Mouse (Mus musculus) c-Kit-negative CD71-positive TER-119-positive erythroid progenitor cells, embryonic 14.5 days (primary cell): Measurements from ENCODE around the gene Tor4a.

Experiments used
- DNase-seq: peaks from one replicate; pipeline ENCODE4 v3.0.0-alpha.2; 2013; ENCODE audit warnings: low read depth, low spot score

Gene Tor4a

GRCm38 (mm10) chr2:25225811-25226379 lies 29.2 kb upstream of the Tor4a start:
- DNase-seq, result no peak

- DNase-seq, result peak; percentile 98
Observed at GRCm38 (mm10) chr2:25224766-25225752, 28.4 kb upstream of the Tor4a start.

DNA sequence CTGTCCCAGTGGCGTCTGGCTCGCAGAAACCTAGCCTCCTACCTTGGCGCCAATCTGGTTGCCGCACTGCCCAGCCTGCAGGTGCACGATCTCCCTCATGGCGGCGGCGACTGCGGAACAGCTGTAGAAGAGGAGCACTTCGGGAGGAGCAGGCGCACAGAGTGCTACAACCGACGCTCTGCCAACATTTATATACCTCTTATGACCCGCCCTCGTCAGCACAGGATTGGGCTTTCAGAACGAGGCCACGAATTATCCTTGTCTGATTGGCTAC lies 27.7 kb upstream of the Tor4a start, which contains the start of gene Tubb4b:
TSS of gene Tubb4b (minus strand) at position 211 of the 274 bp plus-strand sequence.
- no peak for DNase-seq

DNA sequence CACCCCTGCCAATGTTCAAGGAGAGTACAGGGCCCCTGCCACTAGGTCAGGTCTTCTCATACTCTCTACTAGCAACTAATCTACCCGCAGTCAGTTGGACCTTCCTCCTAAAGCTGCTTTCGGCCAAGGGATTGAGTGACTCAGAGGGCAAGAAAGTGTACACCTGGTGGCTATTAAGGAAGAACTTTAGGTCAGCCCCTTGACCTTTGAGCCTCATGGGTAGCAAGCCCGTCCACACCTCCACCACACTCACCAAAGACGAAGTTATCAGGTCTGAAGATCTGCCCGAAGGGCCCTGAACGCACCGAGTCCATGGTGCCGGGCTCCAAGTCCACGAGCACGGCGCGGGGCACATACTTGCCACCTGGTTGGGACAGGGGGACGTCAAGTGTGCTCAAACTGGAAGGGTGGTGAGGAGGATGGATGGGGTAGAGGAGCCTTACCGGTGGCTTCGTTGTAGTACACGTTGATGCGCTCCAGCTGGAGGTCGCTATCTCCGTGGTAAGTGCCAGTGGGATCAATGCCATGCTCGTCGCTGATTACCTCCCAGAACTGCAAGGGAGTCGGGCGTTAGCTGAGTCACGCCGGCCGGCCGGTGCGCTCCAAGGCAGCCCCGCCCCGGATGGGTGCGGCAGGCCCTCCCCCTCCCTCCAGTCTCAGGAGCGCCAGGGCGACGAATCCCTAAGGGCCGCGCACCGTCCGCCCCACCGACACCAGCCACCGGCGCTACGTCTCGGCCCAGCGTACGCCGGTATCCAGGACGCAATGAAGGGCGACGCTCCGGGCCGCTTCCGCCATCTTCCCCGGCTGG lies 27.2 kb upstream of the Tor4a start:
- peak; percentile 86 for DNase-seq

- DNase-seq, result no peak
Observed at GRCm38 (mm10) chr2:25221331-25221772, 24.7 kb upstream of the Tor4a start.

GRCm38 (mm10) chr2:25218445-25218844 lies 21.8 kb upstream of the Tor4a start, which contains the start of gene Fam166a:
Gene Fam166a (plus strand): TSS chr2:25218745.
- no peak for DNase-seq

GRCm38 (mm10) chr2:25217666-25218065 lies 21.0 kb upstream of the Tor4a start:
- no peak for DNase-seq

DNA sequence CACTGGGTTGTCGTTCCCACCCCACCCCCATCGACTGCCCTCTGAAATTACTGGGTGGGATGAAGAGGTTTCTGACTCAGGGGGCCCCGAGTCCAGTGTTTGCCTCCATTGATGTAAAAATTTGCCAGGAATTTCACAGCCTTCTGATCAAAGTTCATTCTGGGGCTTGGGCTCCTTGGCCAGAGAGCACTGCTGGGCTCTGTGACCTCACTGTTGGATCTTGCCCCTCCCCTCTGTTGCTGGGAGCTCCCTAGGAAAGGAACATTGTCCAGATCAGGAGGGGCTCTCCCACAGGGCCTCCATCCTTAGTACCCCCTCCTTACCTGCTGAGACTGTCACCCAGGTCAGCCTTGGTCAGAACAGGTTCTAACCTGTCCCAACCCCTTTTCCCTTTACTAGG lies 17.8 kb upstream of the Tor4a start, which contains the start of gene Stpg3:
TSS of gene Stpg3 (minus strand) at position 194 of the 400 bp plus-strand sequence.
- no peak for DNase-seq

DNA sequence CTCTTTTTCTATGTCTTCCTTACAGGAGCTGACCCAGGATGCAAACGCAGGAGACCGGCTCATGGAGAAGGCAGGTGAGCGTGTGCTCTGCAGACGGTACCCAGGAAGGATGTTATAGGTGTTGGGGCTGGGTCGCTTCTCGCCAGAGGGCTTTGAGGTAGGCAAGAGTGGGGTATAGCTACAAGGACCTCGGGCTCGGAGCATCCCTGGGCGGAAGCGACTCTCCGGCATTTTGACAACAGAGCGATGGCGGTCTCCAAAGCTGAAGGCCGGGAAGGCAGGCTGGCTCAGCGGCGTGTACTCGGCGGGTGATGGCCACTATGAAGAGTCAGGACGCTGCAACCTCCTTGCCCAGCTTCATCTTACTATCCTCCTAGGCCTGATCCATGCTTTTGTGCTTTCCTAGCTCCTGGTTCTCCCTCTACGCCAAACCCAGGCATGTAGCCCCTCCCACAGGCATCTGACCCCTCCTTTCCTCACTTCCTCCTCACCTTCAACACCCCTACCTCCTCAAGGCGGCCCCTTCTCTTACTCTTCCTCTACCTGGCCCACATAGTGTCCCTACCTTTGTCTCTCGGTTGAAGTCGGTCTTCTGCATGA lies 16.7 kb upstream of the Tor4a start:
- no peak for DNase-seq

DNA sequence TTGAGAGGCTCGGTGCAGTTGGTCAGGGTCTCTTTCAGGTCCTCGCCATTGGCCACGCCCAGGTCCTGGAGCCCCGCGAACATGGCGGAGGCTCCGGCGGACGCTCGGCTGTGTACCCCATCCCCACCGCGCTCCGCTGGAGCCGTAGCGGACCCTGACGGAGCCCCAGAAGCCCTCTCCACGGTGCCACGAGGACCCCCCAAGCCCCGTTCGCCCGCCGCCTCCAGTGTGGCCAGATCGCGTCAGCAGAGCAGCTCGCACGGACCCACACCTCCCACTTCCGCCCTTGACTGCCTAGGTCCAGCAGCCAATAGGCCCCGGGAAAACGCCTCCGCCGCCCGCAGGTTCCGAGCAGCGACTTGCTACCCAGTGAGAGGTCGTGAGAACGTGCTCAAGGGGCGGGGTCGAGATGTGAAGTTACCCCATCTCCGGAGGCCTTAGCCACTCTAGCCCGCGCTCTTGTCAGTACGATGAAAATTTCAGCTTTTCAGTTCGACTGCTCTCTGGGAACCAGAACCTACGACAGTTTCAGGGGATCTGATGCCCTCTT lies 14.5 kb upstream of the Tor4a start, which contains the start of gene Nelfb:
TSS of gene Nelfb (minus strand) at position 369 of the 550 bp plus-strand sequence.
- DNase-seq, result peak; percentile 64

- DNase-seq, result no peak
Observed at GRCm38 (mm10) chr2:25210686-25211085, 14.0 kb upstream of the Tor4a start.

DNA sequence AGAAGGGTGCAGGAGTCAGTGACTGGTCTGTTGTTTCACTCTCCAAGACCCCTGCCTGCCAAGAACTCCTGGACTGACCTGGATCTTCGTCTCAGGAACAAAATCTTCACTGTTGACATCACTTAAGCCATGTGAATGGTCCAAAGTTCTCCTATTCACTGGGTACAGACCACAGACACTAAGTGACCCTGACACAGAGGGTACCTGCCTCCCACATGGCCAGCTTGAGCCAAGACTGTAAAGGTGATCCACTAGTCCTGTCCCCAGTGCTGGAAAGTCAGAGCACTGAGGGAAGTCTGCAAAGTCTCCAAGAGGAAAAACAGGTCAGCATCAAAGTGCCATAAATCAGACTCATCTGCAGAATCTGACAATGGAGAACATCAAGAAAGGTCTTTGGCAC lies 10.9 kb upstream of the Tor4a start:
- no peak for DNase-seq

- no peak for DNase-seq
Observed at GRCm38 (mm10) chr2:25203631-25204214, 7.0 kb upstream of the Tor4a start.

DNA sequence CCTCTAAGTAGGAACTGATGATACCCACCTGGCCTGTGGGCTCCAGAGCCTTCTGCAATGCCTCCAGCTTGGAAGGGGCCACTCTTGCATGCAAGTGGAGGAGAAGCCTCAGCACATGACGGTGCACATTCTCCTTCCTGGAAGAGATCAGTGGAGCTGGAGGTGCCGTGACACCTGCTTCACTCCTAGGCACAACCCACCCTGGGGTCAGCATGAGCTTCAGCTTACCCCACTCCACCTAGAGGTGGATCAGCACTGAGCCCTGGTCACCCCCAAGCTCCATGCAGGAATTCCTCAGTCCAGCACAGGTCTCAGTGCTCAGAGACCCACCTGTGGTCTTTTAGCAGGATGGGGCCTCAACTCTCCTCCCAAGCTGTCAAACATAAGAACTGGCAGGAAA lies 3.9 kb upstream of the Tor4a start:
- no peak for DNase-seq

DNA sequence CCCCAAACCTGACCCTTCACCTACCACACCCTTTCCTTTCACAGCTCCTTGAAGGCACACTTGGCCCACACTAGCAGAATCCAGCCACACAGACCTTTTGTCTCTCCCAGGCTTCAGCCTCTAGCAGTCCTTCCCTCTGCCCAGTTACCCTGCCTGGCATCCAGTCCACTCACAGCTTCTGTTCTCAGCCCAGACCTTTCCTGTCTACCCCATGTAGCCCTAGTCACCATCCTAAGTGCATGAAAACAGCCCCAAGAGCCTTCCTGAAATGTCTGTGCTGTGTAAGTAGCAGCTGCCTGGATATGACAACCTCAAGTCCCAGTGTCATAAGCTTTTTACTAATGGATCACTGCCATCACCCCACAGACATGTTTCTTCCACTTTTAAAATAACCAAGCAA lies 1.3 kb upstream of the Tor4a start:
- DNase-seq, result no peak

DNA sequence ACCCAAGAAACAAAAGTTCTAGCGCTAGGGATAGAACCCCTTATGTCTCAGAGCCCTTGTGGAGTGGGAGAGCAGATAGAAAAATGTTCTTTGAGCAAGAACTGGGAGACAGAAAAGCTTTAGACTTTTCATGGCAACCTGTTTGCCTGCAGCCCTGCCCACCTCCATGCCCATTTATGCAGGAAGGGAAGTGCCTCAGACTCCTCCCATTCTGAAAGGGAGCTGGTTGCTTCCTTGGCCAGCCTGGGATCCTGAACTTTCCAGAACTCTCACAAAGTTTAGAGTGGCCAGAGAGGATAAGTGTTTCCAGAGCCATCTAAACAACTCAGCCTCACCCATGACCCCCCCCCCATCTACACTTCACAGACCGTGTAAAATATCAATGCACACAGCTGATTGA lies 505 bp upstream of the Tor4a start:
- DNase-seq, result no peak

- DNase-seq, result no peak
Observed at GRCm38 (mm10) chr2:25195211-25196156, 1.2 kb downstream of the Tor4a start.

DNA sequence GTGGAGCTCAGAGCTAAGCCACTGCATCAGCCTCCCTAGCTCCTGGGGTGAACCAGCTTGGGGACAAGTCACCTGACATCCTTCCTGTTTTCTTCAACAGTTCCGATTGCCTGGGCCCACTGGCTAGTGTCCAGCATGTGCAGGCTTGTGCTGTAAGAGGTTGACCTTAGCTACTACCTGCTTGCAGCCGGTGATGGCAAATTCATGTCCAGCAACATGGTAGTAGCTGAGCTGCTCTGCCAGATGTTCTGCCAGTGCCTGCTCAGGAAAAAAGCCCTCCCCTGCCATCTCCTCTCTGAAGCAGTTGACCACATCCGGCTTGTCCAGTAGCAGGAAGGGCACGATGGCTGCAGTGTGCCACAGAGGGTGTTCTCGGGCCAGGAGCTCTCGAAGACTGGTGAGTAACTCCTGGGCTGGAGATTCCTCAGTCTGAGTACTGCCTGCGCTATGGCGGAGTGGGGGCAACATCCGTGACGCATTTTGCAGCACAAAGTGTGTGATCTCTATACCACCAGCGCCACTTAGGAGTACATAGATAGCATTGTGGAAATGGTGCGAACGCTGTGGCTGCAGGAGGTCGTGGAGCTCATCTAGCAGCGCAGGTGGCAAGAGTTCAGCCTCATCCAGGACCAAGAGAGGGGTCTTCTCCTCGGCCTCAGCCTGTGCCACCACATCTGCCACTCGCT lies 2.1 kb downstream of the Tor4a start:
- DNase-seq, result no peak

DNA sequence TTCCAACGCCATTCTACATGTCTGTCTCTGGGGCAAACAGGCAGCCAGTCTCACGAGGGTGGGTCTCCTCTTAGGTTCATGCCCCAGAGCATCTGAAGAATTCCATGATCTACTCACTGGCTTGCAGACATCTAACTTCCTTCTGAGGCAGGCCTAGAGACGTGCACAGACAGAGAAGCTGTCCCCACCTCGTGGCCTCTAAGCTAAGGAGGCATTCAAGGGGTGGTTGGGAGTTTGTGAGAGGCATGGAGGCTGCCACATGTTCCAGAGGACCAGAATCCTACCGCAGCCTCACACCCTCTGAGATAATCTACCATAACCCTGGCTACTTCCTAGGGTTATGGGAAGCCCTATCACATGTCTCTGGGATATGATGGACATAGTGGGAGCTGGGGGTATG lies 2.7 kb downstream of the Tor4a start:
- DNase-seq, result no peak
